Mouse (Mus musculus) ES-CJ7 (cell line): Measurements from ENCODE around the gene Bicdl2.

Experiments used
- DNase-seq: peaks from one replicate; pipeline ENCODE4 v3.0.0; 2011; ENCODE audit warnings: low read depth, low spot score

Bicdl2 gene

DNA sequence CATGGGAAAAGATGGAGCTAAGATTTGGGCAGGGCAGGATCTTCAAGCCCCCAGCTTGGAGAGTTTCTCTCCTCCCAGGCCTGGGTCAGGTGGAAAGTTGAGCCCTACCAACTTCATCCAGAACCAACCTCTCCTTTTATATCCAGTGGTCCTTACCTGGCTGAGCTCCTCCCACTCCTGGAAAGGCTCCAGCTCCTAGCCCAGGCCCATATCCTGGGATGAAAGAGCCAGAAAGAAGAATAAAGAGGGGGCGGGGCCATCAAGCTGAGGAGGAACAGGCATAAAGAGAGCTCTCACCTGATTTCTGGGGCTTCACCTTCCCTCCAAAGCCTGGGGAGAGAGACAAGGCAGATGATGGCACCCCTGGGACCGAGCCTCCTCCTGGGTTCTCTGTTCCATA, 56.7 kb downstream of the Bicdl2 start:
- peak; percentile 22 for DNase-seq
